Mouse (Mus musculus) fibroblast of lung, adult 2 months (primary cell): ENCODE results near the gene Gm45618.

Source experiments
- DNase-seq: peaks from one replicate; pipeline ENCODE4 v3.0.0-alpha.2; 2011; ENCODE audit warnings: low read depth

Gm45618 gene

DNA sequence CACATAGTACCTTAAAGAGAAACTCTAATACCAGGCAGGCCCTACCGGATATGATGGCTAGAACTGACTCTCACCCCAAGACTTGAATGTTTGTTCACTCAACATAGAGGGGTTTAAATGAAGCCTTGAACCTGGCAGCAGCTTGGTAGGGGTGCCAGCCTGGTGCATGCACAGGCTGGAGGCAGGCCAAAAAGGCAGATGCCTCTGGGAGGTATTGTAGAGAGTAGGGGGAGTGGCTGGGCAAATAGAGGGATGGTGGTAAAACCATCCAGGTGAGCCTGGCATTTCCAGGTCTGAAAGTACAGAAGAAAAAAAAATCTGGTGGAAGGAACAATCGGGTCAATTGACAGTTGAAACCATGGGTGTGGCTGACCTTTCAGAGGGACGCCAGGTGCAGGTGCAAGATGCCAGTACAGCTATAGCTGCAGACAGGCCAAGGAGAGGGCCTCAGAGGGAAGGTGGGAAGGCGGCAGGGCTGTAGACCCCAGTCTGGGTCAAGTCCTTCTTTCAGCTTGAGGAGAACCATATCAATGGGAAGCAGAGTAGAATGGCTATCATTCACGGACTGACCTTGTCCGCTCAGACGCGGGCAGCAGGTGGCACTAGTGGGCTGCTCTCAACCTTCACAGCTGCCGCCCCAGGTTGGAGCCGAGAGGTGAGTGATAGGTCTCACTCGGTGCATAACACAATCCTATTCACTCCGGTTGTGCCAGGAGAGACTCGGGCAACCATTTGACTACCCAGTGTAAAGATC is 49.9 kb downstream of the Gm45618 start:
- no peak for DNase-seq
